Comparison of ENCODE assay signal across 11 mouse cellular contexts in the genomic region with DNA sequence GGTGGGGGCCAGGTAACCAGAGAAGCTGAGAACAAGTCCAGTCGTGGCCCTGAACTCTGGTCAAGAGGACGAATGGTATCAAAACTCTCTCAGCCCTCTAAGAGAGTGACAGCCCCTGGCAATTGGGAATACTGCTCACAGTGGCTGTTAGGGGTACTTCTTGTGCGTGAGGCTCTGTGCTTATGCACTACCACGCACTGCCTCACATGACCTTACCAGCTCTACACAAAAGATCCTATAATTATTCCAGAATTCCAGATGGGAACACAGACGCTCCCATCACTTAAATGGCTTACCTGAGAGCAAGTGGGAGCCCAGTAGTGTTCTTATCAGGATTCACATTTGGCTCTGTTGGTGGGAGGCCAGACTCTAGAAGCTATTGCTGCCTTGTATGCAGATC. TPM values are rescaled to one million over a fixed set of nuclear protein-coding genes. Genes with fewer than 3 reads are reported as not detected.
DNase-seq lines count a peak whose midpoint lies in the region; ATAC-seq lines count a peak whose summit lies in the region.
"Had no signal": no experiment of that assay in that cellular context is flagged by ENCODE, and none has a peak within 500 bp of the region (broad histone marks: within the 10 kb centered on the region; RNA-seq: fewer than 3 reads in every experiment).

No protein-coding gene starts in this region.

- no peak for DNase-seq in frontal cortex, adult 2 months (ENCODE audit: extremely low spot score in 1 of 2, low spot score in 1 of 2)
- DNase-seq in kidney, adult 9 months = peak; percentile 34
- no peak for DNase-seq in kidney, postnatal 14 days
- peak; percentile 17 for DNase-seq in ES-CJ7 (ENCODE audit: low read depth, low spot score)
- DNase-seq in c-Kit-positive CD71-positive TER-119-positive erythroid progenitor cells, embryonic 14.5 days (ENCODE audit: low spot score) = no peak
- DNase-seq in urinary bladder, postnatal 10 days (ENCODE audit: low spot score) = no peak
- DNase-seq: gastrocnemius, postnatal 36 days; lung, postnatal 10 days had no signal

- ATAC-seq in frontal cortex, adult (ENCODE audit: low TSS enrichment) = peak; percentile 21; the same call in 1 of the 2 replicates
- ATAC-seq in granulocyte monocyte progenitor cell, adult 5-6 weeks (replicated peaks; ENCODE audit: poor library complexity, severe bottlenecking) = peak; percentile 66

RNA-seq across cellular contexts. Expression of gene Hlf, which starts 9.6 kb away (rescaled TPM):
- 76.4 and 93.9 TPM in 2 replicates for polyA plus RNA-seq in frontal cortex, adult 2 months (2012; rRNA removed)
- 10.2 and 11.0 TPM in 2 replicates for total RNA-seq in granulocyte monocyte progenitor cell, adult 5-6 weeks (2014; fragmentation: Nextera tagmentation)
- total RNA-seq in granulocyte monocyte progenitor cell, adult 5-6 weeks (2017) = 2.3 and 2.5 TPM in 2 replicates
- total RNA-seq: neutrophil, adult 5-6 weeks had no signal

Comparison
In these comparisons a context has a peak if more than half of its experiments do, and no peak if none do; other contexts are left out.
1. DNase-seq: peak in kidney, adult 9 months (single experiment) and ES-CJ7 (single experiment); none in frontal cortex, adult 2 months (0 of 2), kidney, postnatal 14 days (single experiment), c-Kit-positive CD71-positive TER-119-positive erythroid progenitor cells, embryonic 14.5 days (single experiment) and urinary bladder, postnatal 10 days (single experiment).